Mouse (Mus musculus) neutrophil, adult 5-6 weeks (primary cell): ENCODE results near the gene Lhpp. TPM values are rescaled to one million over a fixed set of nuclear protein-coding genes. Genes with fewer than 3 reads are reported as not detected.
"Not testable (repeated sequence)": the region's sequence is repeated elsewhere in the genome, so short reads cannot be mapped to it uniquely, and the experiment has no call there.

Experiments used
- ATAC-seq: fragments of 151-379, 151-347 bp; 2 replicates; pipeline ENCODE4 v1.8.0; 2017; ENCODE audit warnings: mild to moderate bottlenecking, moderate TSS enrichment; ENCODE audit not compliant: insufficient number of reproducible peaks, poor library complexity, low FRiP score, severe bottlenecking; ENCODE audit errors: extremely low read depth
- total RNA-seq: library from RNA; stranded (forward); fragments of 200-1000 nt; gene quantifications from 2 replicates; pipeline ENCODE4 v1.2.3, GENCODE M21; 2017

The Lhpp gene
- total RNA-seq, 1 experiment from 2014 or later: 1.5 TPM

GRCm38 (mm10) chr7:132637292-132637691 lies 26.9 kb downstream of the Lhpp start:
- ATAC-seq: no peak

GRCm38 (mm10) chr7:132638446-132639087 lies 28.1 kb downstream of the Lhpp start:
- peak; percentile 23; the same call in 1 of the 2 replicates for ATAC-seq

GRCm38 (mm10) chr7:132640946-132641345 lies 30.5 kb downstream of the Lhpp start:
- no peak for ATAC-seq

GRCm38 (mm10) chr7:132641606-132642005 lies 31.2 kb downstream of the Lhpp start:
- ATAC-seq: no peak

GRCm38 (mm10) chr7:132644605-132645279 lies 34.3 kb downstream of the Lhpp start:
- ATAC-seq: no peak

- ATAC-seq: no peak
Measured at GRCm38 (mm10) chr7:132646514-132646913, 36.1 kb downstream of the Lhpp start.

GRCm38 (mm10) chr7:132654412-132654811 lies 44.0 kb downstream of the Lhpp start:
- no peak for ATAC-seq

- ATAC-seq: peak; percentile 87
Measured at GRCm38 (mm10) chr7:132656075-132656474, 45.6 kb downstream of the Lhpp start.

GRCm38 (mm10) chr7:132656548-132656947 lies 46.1 kb downstream of the Lhpp start:
- ATAC-seq: peak; percentile 48

GRCm38 (mm10) chr7:132657371-132658057 lies 47.1 kb downstream of the Lhpp start:
- ATAC-seq: no peak

- ATAC-seq: no peak
Measured at GRCm38 (mm10) chr7:132658058-132658450, 47.6 kb downstream of the Lhpp start.

GRCm38 (mm10) chr7:132658688-132659087 lies 48.2 kb downstream of the Lhpp start:
- no peak for ATAC-seq

GRCm38 (mm10) chr7:132659633-132660032 lies 49.2 kb downstream of the Lhpp start:
- ATAC-seq: no peak

- not testable (repeated sequence) for ATAC-seq
Measured at GRCm38 (mm10) chr7:132662831-132663230, 52.4 kb downstream of the Lhpp start.

GRCm38 (mm10) chr7:132664815-132665214 lies 54.4 kb downstream of the Lhpp start:
- ATAC-seq: no peak

- ATAC-seq: no peak
Measured at GRCm38 (mm10) chr7:132665664-132666382, 55.4 kb downstream of the Lhpp start.

GRCm38 (mm10) chr7:132666516-132666915 lies 56.1 kb downstream of the Lhpp start:
- ATAC-seq: no peak

GRCm38 (mm10) chr7:132668604-132669003 lies 58.2 kb downstream of the Lhpp start:
- no peak for ATAC-seq
